Mouse (Mus musculus) liver, postnatal 0 days (tissue): Measurements from ENCODE around the gene Nhsl1.

Source experiments
- CTCF ChIP-seq: sonication (generic); IDR thresholded peaks from 2 replicates; pipeline ENCODE4 v1.5.1; 2016; ENCODE audit warnings: antibody characterized with exemption, low read depth
- EP300 ChIP-seq: IDR thresholded peaks from 2 replicates; pipeline ENCODE4 v1.6.1; 2016; ENCODE audit warnings: antibody characterized with exemption, low read depth, mild to moderate bottlenecking

DNA sequence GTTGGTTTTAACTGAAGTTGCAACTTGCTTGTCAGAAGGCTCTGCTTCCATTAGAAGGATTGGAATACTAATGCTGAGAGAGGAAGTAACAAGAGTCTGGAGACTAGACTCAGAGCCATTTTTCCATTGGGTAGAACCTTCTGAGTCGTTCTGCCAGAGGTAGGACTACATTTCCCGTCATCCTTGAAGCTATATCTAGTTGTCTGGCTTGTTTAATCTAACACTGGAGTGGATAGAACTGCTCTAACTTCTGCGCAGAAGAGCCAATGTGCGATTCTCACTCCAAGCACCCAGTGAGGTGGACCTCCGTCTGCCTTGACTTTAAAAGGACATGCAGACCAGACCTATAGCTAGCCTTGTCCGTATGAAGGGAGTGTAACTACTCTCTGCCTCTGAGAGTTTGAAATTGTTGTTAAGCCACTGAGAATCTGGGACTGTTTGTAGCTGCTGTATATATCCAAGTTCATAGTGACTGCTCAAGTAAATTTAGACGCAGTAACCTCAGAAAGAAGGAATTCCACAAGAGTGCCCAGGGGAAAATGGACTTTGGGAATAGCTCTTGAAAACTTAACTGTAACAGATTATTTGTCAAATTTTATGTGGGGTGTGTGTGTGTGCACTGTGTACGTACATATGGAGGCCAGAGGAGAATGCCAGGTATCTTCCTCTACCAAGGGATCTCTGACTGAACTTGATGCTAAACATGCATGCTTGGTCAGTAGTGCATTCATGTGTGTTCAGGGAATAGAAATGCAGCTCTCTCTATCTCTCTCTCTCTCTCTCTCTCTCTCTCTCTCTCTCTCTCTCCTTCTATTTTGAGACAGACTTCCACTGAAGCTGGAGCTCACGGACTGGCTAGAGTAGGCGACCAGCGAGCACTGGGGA, 174.5 kb downstream of the Nhsl1 start:
- TF ChIP-seq CTCF (no peak), EP300 (no peak)
